Mouse (Mus musculus) embryonic stem cell, embryonic (primary cell): ENCODE results near the gene Gm17581.
"Not testable (repeated sequence)": the region's sequence is repeated elsewhere in the genome, so short reads cannot be mapped to it uniquely, and the experiment has no call there.

Experiments
- CTCF ChIA-PET, 4 experiments: fragments of 300-600 bp in 2 of 4; fragments of 350-600 bp in 2 of 4; sonication (Branson Sonifier 250); formaldehyde crosslinking; loops; one replicate each; lab custom pipeline; 2022; ENCODE audit warnings: inconsistent platforms in 2 of 4; lab: Charles Lee
- POLR2A ChIA-PET, 4 experiments: fragments of 300-600 bp in 2 of 4; fragments of 350-600 bp in 2 of 4; sonication (Branson Sonifier 250); formaldehyde crosslinking; loops; one replicate each; lab custom pipeline; 2022; ENCODE audit warnings: antibody characterized with exemption in 4 of 4, inconsistent platforms in 1 of 4; lab: Charles Lee

Gm17581 gene

DNA sequence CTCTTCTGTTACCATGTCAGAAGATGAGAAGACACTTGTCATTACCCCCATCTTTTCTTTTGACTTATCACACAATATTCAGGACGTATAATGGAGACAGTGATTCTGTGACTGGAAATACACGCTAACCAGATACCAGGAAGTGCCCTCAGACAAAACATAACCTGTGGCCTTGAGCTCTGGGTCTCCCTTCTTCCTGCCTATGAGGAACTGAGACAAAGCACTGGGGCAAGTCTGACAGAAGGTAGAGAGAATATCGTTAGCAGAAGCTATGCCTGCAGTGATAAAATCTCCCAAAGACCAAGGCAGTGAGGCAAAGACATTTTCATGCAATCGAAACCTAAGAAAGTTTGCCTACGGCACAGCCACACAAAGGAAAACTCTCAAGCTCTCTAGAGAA, 15.1 kb downstream of the Gm17581 start:
- POLR2A ChIA-PET, result interaction anchor here in 2 of 4 experiments (0.6 to 1.3 kb wide), 5 partner anchors 8 to 669 kb away, joined by 3 to 5 read pairs (median 3); partner anchors contain the start of genes Edem2 (in 1 of the 2) and Trpc4ap (in 1 of the 2)
- CTCF ChIA-PET, result interaction anchor here in 2 of 4 experiments (0.8 to 1.9 kb wide), 3 partner anchors 24 to 35 kb away, joined by 3 to 4 read pairs (median 3); no protein-coding TSS in a partner anchor

DNA sequence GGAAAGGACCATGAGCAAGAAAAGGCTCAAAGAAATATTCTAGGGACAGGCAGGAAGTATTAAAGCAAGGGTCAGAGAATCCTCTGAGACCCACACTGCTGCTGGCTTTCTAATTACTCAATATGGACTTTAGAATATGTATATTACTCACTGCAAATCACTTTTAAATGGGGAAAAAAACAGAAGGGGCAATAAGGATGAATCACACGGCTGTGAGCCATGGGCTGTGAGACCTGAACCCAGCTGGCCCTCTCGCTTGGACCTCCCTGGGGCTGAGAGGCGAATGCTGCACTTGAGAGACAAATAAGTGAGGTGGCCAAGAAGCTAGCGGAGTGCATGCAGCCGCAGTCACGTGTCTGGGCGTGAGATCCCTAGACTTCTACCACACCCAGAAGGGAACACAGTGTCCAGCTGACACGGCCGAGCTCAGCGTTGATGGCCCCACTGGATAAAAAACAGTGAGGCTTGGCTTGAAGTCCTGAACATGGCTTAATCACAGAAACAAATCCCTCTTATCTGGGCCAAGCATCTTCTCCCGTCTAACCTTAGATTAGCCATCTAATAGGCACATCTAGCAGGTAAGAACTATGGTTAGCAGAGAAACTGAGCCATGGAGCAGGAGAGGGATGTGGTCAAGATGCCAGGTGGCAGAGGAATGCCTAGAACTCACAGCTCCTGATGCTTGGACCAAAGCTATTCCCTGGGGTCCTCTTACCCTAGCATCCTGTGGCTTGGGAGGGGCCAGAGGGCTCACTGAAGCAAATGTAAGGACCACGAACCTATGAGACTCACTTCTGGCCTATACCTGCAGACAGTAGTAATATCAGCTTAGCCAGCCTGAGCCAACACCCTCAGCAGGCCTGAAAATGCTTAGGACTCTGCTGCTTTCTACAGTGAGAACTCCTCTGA, 18.3 kb downstream of the Gm17581 start:
- ChIA-PET POLR2A (interaction anchor here in 2 of 4 experiments (0.6 to 1.2 kb wide), 3 partner anchors 21 to 36 kb away, joined by 3 to 5 read pairs (median 4); no protein-coding TSS in a partner anchor), CTCF (interaction anchor here in 3 of 4 experiments (0.6 to 1.2 kb wide), 4 partner anchors 18 to 25 kb away, joined by 3 to 4 read pairs (median 4); partner anchors contain the start of gene Trpc4ap (in 1 of the 3))

DNA sequence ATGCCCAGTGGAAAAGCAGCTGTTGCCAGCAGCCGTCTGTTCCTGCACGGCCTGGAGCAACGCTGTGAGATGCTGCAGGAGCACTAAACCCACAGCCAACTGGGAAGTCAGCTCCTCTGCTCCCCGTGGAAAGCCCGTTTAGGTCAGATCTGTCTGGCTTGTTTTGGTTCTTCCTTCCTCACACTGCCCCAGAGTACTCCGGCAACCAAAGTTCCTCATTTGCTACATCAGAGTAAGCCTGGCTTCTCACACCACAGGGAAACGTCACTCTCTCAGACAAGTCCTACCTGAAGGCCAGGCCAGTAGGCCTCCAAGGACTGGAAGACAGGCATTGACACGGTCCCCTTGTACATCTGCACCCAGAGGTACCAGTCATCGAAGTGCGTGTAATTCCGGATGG, 25.1 kb downstream of the Gm17581 start:
- CTCF ChIA-PET, result interaction anchor here in 1 of 4 experiments (1.0 kb wide), 1 partner anchor 15 kb away, joined by 3 read pairs; no protein-coding TSS in a partner anchor
- POLR2A ChIA-PET, result no interaction called here

DNA sequence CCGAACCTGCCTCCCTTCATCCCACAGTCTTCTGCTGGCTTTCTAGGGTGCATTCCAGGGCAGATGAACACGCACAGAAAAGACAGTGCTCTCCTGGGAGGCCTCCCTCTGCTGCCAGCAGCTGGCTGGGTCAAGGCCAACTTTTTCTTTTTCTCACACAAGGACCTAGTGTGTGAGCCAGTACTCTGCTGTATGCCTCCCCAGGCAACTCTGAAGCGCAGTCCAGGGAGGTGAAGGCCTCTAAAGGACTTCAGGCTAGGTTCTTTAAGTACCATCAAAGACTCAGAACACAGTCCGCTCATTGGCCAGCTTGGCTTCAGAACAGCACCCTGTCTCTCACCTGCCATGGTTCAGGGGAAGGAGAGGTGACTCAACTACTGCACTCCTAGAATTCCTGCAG, 28.4 kb downstream of the Gm17581 start:
- CTCF ChIA-PET, result interaction anchor here in 1 of 4 experiments (0.6 to 1.4 kb wide), 2 partner anchors 11 to 15 kb away, joined by 3 to 6 read pairs; partner anchors contain the start of gene Trpc4ap
- POLR2A ChIA-PET, result interaction anchor here in 2 of 4 experiments (0.7 to 2.1 kb wide), 4 partner anchors 11 to 190 kb away, joined by 3 to 5 read pairs (median 4); partner anchors contain the start of genes Acss2 (in 1 of the 2), Ggt7 (in 1 of the 2) and Trpc4ap (in 1 of the 2)

DNA sequence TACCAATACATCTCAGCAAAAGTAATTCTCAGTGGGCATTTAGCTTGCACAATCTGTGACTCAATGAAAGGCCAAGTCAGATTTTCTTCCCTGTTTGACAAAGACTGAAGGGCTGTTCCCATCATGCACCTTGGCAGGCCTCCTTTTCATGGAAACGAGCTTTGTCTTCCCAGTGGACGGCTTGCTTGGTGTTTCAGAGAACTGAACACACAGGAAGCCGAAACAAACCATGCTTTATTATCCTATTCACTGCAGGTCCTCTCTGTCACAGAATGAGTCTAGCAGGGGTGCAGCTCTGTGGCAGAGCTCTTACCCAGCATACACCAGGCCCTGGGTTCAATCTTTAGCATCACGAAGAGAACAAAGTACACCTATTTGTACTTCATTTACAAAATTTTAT, 32.0 kb downstream of the Gm17581 start:
- CTCF ChIA-PET, result interaction anchor here in 3 of 4 experiments (1.3 to 4.6 kb wide), 5 partner anchors 12 to 52 kb away, joined by 4 to 18 read pairs (median 6); partner anchors contain the start of gene Trpc4ap (in 2 of the 3)

GRCm38 (mm10) chr2:155701399-155701919, 34.2 kb downstream of the Gm17581 start:
- ChIA-PET POLR2A (interaction anchor here in 3 of 4 experiments (1.0 to 2.1 kb wide), 4 partner anchors 9 to 27 kb away, joined by 3 to 8 read pairs (median 3); partner anchors contain the start of gene Trpc4ap (in 3 of the 3)), CTCF (interaction anchor here in 3 of 4 experiments (0.8 to 4.6 kb wide), 3 partner anchors 10 to 151 kb away, joined by 8 to 18 read pairs (median 17); partner anchors contain the start of gene Trpc4ap (in 2 of the 3))

More for the DNA sequence above, 32.0 kb downstream of the Gm17581 start:
- POLR2A ChIA-PET, result interaction anchor here in 2 of 4 experiments (1.4 to 2.3 kb wide), 4 partner anchors 12 to 321 kb away, joined by 3 to 14 read pairs (median 6); partner anchors contain the start of gene Trpc4ap (in 2 of the 2)

DNA sequence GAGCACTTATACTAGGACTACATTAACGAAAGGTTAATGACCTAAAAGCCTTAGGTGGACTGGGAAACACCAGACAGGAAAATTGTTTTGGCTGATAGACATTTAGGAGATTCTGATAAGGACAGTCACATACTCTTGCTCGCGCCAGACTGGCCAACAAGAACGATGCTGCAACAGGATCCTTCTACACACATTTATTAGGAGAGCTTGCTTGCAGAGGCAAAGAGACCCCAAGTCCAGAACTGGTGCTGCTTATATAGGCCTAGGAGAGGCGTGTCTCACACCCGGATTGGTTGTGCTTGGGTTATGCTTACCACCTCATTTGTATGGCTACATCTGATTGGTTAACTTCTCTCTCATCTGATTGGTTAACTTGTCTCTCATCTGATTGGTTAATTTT, 37.2 kb downstream of the Gm17581 start:
- CTCF ChIA-PET, result not testable (repeated sequence)
- POLR2A ChIA-PET, result interaction anchor here in 1 of 4 experiments (0.6 kb wide), 1 partner anchor 373 kb away, joined by 4 read pairs; no protein-coding TSS in a partner anchor

GRCm38 (mm10) chr2:155696851-155697250, 38.8 kb downstream of the Gm17581 start:
- ChIA-PET POLR2A (interaction anchor here in 2 of 4 experiments (1.2 to 1.6 kb wide), 4 partner anchors 8 to 67 kb away, joined by 3 to 6 read pairs (median 3); no protein-coding TSS in a partner anchor), CTCF (interaction anchor here (0.5 to 2.2 kb wide), 39 partner anchors 9 to 415 kb away, joined by 3 to 43 read pairs (median 4); partner anchors contain the start of genes BC029722 (in 1 of the 4), Cpne1 (in 1 of the 4) and Rbm12 (in 1 of the 4))

DNA sequence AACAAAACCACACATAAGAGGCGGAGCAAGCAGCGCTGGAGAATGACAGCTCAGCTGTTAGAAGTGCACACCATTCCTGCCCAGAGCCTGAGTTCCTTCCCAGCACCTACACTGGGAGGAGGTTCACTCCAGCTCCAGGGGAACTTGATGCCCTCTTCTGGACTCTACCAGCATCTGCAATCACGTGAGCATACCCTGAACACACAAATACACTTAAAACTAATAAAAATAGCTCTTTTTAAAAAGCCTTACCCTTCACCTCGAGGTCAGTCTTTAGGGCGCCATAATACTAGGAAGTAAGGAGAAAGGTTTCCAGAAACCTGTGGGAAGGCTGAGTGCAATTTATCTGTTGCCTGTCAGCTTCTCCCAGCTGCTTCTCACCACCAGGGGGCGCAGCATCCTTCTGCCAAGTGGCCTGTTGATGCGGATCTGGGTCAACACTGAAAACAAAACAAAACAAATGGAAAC, 39.5 kb downstream of the Gm17581 start:
- CTCF ChIA-PET, result interaction anchor here (0.5 to 2.2 kb wide), 112 partner anchors 9 to 823 kb away, joined by 3 to 43 read pairs (median 4); partner anchors contain the start of genes Edem2 (in 2 of the 4), 6430550D23Rik (in 1 of the 4), Acss2 (in 1 of the 4) and BC029722 (in 1 of the 4)
- POLR2A ChIA-PET, result interaction anchor here in 3 of 4 experiments (0.7 to 1.9 kb wide), 20 partner anchors 8 to 178 kb away, joined by 3 to 10 read pairs (median 3); partner anchors contain the start of genes Edem2 (in 2 of the 3), Acss2 (in 1 of the 3) and Ggt7 (in 1 of the 3)

GRCm38 (mm10) chr2:155695316-155695715, 40.4 kb downstream of the Gm17581 start:
- ChIA-PET POLR2A (interaction anchor here in 3 of 4 experiments (0.7 to 1.9 kb wide), 13 partner anchors 10 to 130 kb away, joined by 3 to 10 read pairs (median 3); partner anchors contain the start of gene Edem2 (in 2 of the 3)), CTCF (interaction anchor here (0.6 to 2.2 kb wide), 50 partner anchors 9 to 1173 kb away, joined by 3 to 43 read pairs (median 5); partner anchors contain the start of genes Acss2 (in 1 of the 4), Ggt7 (in 1 of the 4) and Mmp24 (in 1 of the 4))

DNA sequence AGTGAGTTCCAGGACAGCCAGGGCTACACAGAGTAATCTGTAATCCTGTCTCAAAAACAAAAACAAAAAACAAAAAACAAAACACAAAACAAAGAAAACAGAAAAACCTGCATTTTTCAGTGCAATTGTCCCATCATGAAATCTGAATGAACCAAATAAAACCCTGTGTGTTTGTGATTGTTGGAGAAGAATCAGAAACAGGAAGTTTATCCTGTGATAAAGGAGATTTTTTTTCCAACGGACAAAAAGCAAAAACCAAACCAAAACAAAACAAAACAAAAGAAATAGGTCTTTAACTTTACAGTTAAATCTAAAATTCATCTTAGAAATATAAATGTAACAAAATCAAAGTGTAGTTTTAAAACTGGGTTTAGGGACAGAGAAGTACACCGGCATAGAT, 41.1 kb downstream of the Gm17581 start:
- ChIA-PET CTCF (interaction anchor here in 3 of 4 experiments (1.8 to 2.2 kb wide), 5 partner anchors 20 to 65 kb away, joined by 4 to 43 read pairs (median 20); no protein-coding TSS in a partner anchor), POLR2A (interaction anchor here in 1 of 4 experiments (1.9 kb wide), 1 partner anchor 34 kb away, joined by 10 read pairs; the partner anchor contains the start of gene Edem2)

GRCm38 (mm10) chr2:155693136-155693535, 42.5 kb downstream of the Gm17581 start:
- POLR2A ChIA-PET, result interaction anchor here in 2 of 4 experiments (2.0 to 2.5 kb wide), 3 partner anchors 8 to 63 kb away, joined by 8 to 18 read pairs (median 8); no protein-coding TSS in a partner anchor
- CTCF ChIA-PET, result interaction anchor here in 3 of 4 experiments (0.8 to 2.3 kb wide), 4 partner anchors 20 to 175 kb away, joined by 3 to 11 read pairs (median 6); partner anchors contain the start of genes Acss2 (in 2 of the 3) and Ggt7 (in 2 of the 3)

- ChIA-PET POLR2A (interaction anchor here (0.6 to 2.5 kb wide), 74 partner anchors 9 to 1282 kb away, joined by 3 to 18 read pairs (median 4); partner anchors contain the start of genes Acss2 (in 2 of the 4), Edem2 (in 2 of the 4), Gss (in 2 of the 4) and 6430550D23Rik (in 1 of the 4)), CTCF (interaction anchor here (0.6 to 2.4 kb wide), 65 partner anchors 9 to 979 kb away, joined by 3 to 23 read pairs (median 4); partner anchors contain the start of genes Acss2 (in 3 of the 4), Ggt7 (in 3 of the 4), Edem2 (in 2 of the 4) and Cep250 (in 1 of the 4))
Measured at GRCm38 (mm10) chr2:155691723-155692493, 43.8 kb downstream of the Gm17581 start, which contains the start of gene Trpc4ap. Trpc4ap (minus strand) TSS chr2:155692384.

DNA sequence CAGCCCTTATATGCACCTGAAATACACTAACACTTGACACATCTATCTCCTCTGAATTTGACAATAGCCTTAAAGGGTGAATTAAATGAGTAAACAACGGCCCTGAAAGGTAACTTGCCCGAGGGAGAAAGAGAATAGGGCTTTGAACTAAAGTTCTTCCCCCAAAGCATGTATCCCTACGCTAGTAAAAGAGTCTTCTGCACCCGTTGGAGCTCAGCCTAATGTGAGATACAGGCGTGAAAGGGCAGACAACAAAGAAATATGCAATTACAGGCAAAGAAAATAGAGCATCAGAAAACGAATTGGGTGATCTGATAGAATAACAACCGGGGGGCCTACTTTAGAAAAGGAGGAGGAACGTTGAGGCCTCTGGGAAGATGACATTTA, 44.3 kb downstream of the Gm17581 start:
- CTCF ChIA-PET, result interaction anchor here (0.7 to 2.4 kb wide), 37 partner anchors 8 to 621 kb away, joined by 3 to 23 read pairs (median 6); partner anchors contain the start of genes Acss2 (in 2 of the 4), Ggt7 (in 2 of the 4), Cep250 (in 1 of the 4) and Cnbd2 (in 1 of the 4)
- POLR2A ChIA-PET, result interaction anchor here (0.6 to 2.5 kb wide), 43 partner anchors 9 to 1281 kb away, joined by 3 to 18 read pairs (median 4); partner anchors contain the start of genes Acss2 (in 2 of the 4), BC029722 (in 1 of the 4), Cep250 (in 1 of the 4) and Cpne1 (in 1 of the 4)

DNA sequence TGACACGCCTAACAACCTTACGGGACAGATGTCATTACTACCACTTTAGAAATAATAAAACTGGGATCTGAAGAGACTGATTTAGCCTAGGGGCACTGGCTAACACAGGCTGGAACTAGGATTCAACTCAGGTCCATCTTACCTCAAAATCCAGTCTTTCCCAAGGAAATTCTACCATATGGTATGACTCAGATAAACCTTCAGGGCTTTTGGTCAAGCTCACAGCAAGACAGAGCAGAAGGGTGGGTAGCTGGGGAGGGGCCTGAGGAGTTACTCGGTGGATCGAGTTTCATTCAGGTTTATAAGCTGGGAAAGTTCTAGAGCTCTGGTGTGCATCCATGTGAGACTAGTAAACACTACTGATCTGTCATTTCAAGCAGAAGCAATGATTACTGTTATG, 46.5 kb downstream of the Gm17581 start:
- POLR2A ChIA-PET, result interaction anchor here in 3 of 4 experiments (0.7 to 2.1 kb wide), 3 partner anchors 9 to 19 kb away, joined by 3 to 8 read pairs (median 3); no protein-coding TSS in a partner anchor
- CTCF ChIA-PET, result interaction anchor here in 1 of 4 experiments (1.5 kb wide), 1 partner anchor 16 kb away, joined by 3 read pairs; no protein-coding TSS in a partner anchor
